Mouse (Mus musculus) liver, adult 2 months (tissue): Measurements from ENCODE around the gene Ano6.

ENCODE experiments used
- CTCF ChIP-seq: fragments of 200-500 bp; IDR thresholded peaks from 2 replicates; pipeline ENCODE4 v1.5.1; 2011; ENCODE audit warnings: low read depth, low read length, control low read depth
- POLR2A ChIP-seq: fragments of 200-500 bp; IDR thresholded peaks from 2 replicates; pipeline ENCODE4 v1.6.1; 2011; ENCODE audit warnings: low read length, control low read depth; ENCODE audit not compliant: insufficient read depth; ENCODE audit errors: extremely low read depth

GRCm38 (mm10) chr15:95944299-95944698, 153.7 kb downstream of the Ano6 start:
- no peak for TF ChIP-seq CTCF
- no peak for TF ChIP-seq POLR2A
